Mouse (Mus musculus) C2C12 (cell line): Measurements from ENCODE around the gene Rab7. TPM values are rescaled to one million over a fixed set of nuclear protein-coding genes. Genes with fewer than 3 reads are reported as not detected.

Experiments
- microRNA-seq: library from miRNA; unstranded; fragments of <30 nt; microRNA quantifications from one replicate; pipeline ENCODE4, GENCODE M21; 2019; ENCODE audit warnings: borderline microRNAs expressed
- polyA plus RNA-seq: library from polyadenylated mRNA; unstranded; fragments of >200 nt; fragmentation: generic; extraction: Trizol; gene quantifications from one replicate; pipeline ENCODE4 v1.2.1, GENCODE M21; 2012; ENCODE audit warnings: missing spikeins

Gene Rab7
- polyA plus RNA-seq, 1 experiment, result 197 TPM

Small RNA genes lying within 50 kb of the gene (microRNA-seq; reads per million reads assigned to microRNA genes)
- gene Gm47286, result 0.68 reads per million, percentile 14 among the genes with 10 or more reads in this experiment

Other genes starting within 250 kb of the Rab7 start
- 8.3 TPM for gene Rab43, start 233.1 kb downstream of the Rab7 start, polyA plus RNA-seq
- gene Gm45140, start 209.5 kb downstream of the Rab7 start, polyA plus RNA-seq, result 2.3 TPM
- 44.4 TPM for gene Isy1, start 206.5 kb downstream of the Rab7 start, polyA plus RNA-seq
- 353 TPM for gene Cnbp, start 194.2 kb downstream of the Rab7 start, polyA plus RNA-seq
- 115 TPM for gene Copg1, start 157.5 kb downstream of the Rab7 start, polyA plus RNA-seq
- 43.5 TPM for gene Hmces, start 131.3 kb downstream of the Rab7 start, polyA plus RNA-seq
- 58.5 TPM for gene H1fx, start 63.6 kb downstream of the Rab7 start, polyA plus RNA-seq
- gene Rpn1, start 39.2 kb upstream of the Rab7 start, polyA plus RNA-seq, result 181 TPM
- gene Gata2, start 148.6 kb upstream of the Rab7 start, polyA plus RNA-seq, result 45.8 TPM
- not detected for gene Dnajb8, start 177.0 kb upstream of the Rab7 start, polyA plus RNA-seq